Mouse (Mus musculus): Measurements from ENCODE around the gene Tmprss15.

The Tmprss15 gene

GRCm38 (mm10) chr16:79090997-79091396, at the start of gene Tmprss15:
Tmprss15 (minus strand) TSS chr16:79091097.
- DNase-seq (ENCODE audit: low read depth, low spot score), result no peak

DNA sequence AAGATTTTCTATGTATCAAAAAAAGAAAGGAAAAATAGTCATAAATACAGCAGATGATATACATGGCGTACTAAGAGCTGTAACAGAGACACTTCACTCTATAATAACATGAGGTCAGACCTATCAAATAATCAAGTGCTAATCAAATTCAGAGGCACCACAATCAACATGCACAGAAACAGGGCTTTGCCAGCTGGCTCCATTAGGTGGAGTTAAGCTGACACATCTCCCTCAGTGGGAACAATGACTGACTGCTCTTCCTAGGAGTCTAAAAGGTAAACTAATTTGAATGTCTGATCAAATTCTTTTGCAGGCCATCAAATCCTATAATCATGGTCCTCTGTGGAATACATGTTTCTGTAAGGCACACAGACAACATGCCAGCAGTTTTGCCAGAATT, 24.0 kb upstream of the Tmprss15 start:
- DNase-seq (ENCODE audit: low read depth, low spot score), result no peak

DNA sequence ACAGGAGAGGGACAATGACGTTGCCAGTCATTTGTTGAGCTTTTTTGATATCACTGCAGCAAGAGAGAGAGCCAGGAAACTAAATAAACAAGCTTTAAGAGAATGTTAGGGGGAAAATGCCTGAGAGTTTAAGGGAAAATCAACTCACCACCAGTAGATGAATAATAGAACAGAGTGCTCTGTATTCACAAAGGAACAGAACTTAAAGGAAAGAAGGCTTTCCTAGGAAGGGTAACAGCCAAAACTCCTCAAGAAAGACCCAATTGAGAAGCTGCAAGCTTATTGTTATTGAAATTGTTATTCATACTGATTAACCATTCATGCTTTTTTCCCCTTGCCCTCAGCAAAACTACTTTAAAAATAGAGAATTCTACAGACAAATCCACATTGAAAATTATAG, 18.6 kb upstream of the Tmprss15 start:
- no peak for DNase-seq (ENCODE audit: low read depth, low spot score)

- DNase-seq (ENCODE audit: low read depth, low spot score), result no peak
Measured at GRCm38 (mm10) chr16:79108969-79109368, 18.1 kb upstream of the Tmprss15 start.

DNA sequence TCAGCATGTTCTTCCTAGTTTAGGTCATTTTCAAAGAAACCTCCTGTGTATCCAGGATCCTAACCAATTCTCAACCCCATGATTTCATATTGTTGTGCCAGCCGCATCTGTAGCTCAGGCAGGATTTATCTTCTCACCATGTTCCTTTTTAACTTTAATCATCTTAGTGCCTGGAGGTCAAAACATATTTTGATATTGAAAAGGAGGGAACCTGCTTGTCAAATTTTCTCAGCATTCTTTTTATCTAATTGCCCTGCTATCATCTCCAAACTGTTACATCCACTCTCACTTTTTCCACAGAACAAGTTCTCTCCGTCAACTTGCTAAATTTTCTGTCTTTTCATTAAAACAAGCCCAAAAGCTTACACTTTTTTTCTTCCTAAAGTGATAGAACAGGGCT, 9.4 kb upstream of the Tmprss15 start:
- DNase-seq (ENCODE audit: low read depth, low spot score), result no peak

- DNase-seq (ENCODE audit: low read depth, low spot score), result no peak
Measured at GRCm38 (mm10) chr16:79098321-79098720, 7.4 kb upstream of the Tmprss15 start.

DNA sequence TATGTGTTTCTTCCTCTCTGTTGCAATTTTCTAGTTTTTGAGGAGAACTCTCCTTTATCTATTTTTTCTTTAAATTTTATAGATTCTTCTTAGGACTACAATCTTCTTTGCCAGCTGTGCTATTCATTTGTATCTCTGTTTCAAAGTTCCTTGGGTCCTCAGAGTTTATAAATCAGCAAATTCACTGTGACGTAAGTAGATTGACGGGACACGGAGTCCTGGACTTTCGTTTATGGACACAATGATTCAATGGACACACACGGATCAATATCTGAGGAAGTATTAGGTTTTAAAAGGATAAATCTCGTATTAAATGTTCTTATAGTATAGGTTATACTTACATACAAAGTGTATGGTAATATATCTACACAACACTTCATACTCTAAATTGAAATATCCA, 4.3 kb downstream of the Tmprss15 start:
- no peak for DNase-seq (ENCODE audit: low read depth, low spot score)

DNA sequence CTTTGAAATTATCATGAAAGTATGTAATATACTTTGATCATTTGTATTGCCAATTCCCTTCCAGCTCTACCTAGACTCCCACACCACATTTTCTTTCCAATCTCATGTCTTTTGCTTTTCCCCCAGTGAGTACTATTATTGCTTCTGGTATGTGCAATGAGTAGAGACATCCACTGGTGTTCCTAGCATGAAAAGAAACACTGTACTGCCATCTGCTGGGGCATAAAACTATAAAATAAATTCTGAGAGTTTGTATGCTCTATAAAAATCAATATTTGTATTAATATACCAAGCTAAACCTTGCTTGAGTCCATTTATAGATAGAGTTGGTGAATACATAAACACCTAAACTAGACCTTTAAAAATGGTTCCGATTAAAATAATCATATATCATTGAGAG, 27.0 kb downstream of the Tmprss15 start:
- no peak for DNase-seq (ENCODE audit: low read depth, low spot score)

GRCm38 (mm10) chr16:79058775-79059558, 31.9 kb downstream of the Tmprss15 start:
- peak; percentile 1 for DNase-seq (ENCODE audit: low read depth, low spot score)

DNA sequence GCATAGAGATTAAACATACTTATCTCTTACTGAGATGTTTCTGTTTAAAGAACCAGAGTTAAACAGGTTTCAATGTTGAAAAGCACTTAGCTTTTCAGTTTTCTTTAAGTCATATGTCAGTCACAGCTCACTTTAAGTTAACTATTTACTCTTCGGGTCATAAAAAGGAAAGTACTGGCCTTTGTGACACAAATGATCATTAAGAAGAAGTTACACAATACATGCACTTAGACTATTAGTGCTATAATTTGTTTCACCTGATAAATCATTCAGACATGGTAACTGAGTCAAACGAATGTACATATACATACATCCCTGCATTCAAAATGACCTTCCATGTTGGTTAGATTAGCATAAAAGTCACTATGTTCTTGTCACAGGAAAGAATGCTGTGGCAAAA, 58.3 kb downstream of the Tmprss15 start:
- no peak for DNase-seq (ENCODE audit: low read depth, low spot score)

DNA sequence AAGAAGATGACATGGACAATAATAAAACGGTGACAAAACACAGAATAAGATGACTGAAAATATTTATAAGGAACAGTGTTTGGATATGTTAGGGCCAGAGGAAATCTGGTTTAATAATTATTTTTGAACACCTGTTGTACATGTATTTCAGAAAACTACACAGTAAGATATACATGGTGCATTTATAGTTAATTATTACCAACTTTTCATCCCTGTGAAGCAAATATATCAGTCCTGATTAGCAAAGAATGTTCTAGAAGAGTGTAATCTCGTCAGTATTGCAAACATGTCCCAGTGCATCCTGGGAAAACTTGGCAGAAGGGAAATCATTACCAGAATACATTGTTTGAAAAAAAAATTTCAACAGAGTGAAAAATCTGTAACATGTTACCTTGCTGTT, 88.1 kb downstream of the Tmprss15 start:
- no peak for DNase-seq (ENCODE audit: low read depth, low spot score)

DNA sequence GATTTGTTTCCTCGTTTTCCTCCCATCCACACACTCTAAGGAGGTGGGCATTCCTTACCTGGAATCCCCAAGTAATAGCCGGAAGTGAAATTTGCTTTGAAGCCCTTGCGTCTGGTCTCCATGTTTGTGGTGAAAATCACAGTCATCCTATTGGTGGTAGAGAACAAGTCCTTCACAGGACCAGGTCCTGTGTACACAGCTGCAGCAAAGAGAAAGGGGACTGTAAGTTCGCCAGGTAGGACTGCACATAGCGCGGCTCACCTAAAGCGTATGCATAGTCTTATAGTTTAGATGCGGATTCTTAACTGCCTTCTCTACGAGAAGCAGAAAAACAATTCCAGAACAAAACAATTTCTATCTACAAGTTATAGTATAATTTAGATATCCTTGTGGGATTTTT, 89.2 kb downstream of the Tmprss15 start:
- DNase-seq (ENCODE audit: low read depth, low spot score), result no peak

- no peak for DNase-seq (ENCODE audit: low read depth, low spot score)
Measured at GRCm38 (mm10) chr16:78976384-78976783, 114.5 kb downstream of the Tmprss15 start.

GRCm38 (mm10) chr16:78974099-78974498, 116.8 kb downstream of the Tmprss15 start:
- no peak for DNase-seq (ENCODE audit: low read depth, low spot score)

DNA sequence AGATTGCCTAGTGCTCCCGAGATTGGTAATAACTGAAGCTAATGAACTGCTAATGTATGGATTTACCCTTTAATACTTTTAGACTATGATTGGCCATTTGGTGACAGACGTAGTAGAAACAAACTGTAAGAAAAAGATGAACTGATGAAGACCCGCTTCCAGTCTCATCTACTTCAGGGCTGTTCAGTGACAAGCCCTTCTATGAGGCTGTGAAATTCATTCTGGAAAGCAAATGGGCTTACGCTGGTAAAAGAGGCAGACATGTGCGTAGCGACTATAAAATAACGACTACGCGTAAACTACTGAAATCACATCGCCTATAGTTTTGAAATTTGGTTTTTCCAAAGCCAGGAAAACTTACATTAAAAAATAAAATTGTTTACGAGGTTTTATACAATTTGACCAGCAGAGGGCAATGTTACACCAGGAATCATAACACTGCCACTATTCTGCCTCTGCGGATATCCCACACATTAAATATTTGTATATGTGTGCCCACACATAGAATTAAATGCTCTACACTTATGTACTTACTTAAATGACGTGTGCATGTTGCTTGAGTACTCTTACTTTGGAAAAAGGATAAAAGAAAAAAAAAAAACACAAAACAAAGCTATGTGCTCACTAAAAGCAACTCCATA, 121.7 kb downstream of the Tmprss15 start:
- DNase-seq (ENCODE audit: low read depth, low spot score), result no peak

DNA sequence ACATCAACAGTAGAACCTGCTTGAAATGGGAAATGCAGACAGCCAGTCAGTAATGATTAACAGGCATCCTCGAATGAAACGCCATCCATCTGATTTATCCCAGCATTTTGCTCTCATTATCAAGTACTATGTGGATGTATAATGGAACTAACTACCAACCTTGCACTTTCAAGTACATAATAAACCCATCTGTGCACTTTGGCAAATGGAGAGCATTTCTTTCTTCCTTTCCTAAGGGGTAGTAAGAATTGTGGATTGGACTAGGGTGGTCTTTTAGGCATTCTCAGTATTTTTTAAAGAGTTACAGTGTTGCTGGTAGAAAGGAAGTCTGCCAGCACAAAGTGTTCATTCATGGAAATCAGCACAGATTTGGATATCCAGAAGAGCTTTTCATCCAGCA, 133.5 kb downstream of the Tmprss15 start:
- no peak for DNase-seq (ENCODE audit: low read depth, low spot score)

- no peak for DNase-seq (ENCODE audit: low read depth, low spot score)
Measured at GRCm38 (mm10) chr16:78950359-78950758, 140.5 kb downstream of the Tmprss15 start.

- no peak for DNase-seq (ENCODE audit: low read depth, low spot score)
Measured at GRCm38 (mm10) chr16:78937755-78938154, 153.1 kb downstream of the Tmprss15 start.

- DNase-seq (ENCODE audit: low read depth, low spot score), result no peak
Measured at GRCm38 (mm10) chr16:78934298-78934697, 156.6 kb downstream of the Tmprss15 start.

- DNase-seq (ENCODE audit: low read depth, low spot score), result no peak
Measured at GRCm38 (mm10) chr16:78931287-78932025, 159.4 kb downstream of the Tmprss15 start.

GRCm38 (mm10) chr16:78930382-78931286, 160.3 kb downstream of the Tmprss15 start, which contains the start of gene Chodl:
Chodl (plus strand) TSS chr16:78930948.
- DNase-seq (ENCODE audit: low read depth, low spot score), result no peak

Data from WW6 (cell line).